Mouse (Mus musculus) common myeloid progenitor, adult 5-6 weeks (primary cell): ENCODE measurements around the gene Zdhhc14. TPM values are rescaled to one million over a fixed set of nuclear protein-coding genes. Genes with fewer than 3 reads are reported as not detected.

Experiments used
- ATAC-seq: replicated peaks from 2 replicates; pipeline ENCODE4 v1.8.0; 2016; ENCODE audit warnings: low read depth, mild to moderate bottlenecking, moderate TSS enrichment, inconsistent platforms; ENCODE audit not compliant: poor library complexity, severe bottlenecking
- total RNA-seq: library from RNA; stranded (forward); fragments of 200-1000, 187-1606 nt; gene quantifications from 2 replicates; pipeline ENCODE4 v1.2.3, GENCODE M21; 2017

The Zdhhc14 gene
- total RNA-seq, 1 experiment from 2014 or later: 5.5 TPM

DNA sequence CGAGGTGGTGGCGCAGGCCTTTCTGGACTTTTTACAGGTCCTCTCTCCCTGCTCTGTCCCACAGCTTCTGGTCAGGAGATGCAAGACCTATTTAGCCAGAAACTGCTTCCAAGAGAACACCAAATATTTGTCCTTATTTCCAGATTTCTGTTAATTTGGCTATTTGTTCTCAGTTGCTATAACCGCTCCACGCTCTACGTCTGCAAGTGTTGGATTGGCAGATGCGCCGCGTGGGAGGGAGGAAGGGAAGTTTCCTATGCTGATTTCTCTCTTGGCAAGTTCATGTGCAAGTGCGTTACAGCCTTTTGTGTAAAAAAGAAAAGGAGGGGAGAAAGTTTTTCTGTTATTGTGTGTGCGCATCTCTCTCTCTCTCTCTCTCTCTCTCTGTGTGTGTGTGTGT lies 58.1 kb downstream of the Zdhhc14 start:
- ATAC-seq: no peak

DNA sequence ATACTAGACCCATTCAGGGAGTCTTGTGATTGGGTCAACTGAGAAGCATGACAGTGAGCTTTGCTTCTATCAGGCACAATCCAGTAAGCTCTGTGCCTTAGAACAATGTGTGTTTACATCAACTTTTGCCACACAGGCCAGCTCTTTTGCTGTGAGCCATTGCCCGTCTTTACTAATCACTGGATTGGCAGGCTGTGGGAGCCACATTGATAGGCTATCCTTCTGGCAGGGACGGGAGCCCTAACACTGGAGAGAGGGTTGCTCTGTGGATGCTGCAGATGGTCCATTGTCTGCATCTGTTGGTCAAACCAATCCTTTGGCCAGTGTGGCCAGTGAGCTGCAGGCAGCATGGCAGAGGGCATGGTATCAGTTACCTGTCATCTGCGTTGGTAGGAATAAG lies 58.8 kb downstream of the Zdhhc14 start:
- no peak for ATAC-seq

DNA sequence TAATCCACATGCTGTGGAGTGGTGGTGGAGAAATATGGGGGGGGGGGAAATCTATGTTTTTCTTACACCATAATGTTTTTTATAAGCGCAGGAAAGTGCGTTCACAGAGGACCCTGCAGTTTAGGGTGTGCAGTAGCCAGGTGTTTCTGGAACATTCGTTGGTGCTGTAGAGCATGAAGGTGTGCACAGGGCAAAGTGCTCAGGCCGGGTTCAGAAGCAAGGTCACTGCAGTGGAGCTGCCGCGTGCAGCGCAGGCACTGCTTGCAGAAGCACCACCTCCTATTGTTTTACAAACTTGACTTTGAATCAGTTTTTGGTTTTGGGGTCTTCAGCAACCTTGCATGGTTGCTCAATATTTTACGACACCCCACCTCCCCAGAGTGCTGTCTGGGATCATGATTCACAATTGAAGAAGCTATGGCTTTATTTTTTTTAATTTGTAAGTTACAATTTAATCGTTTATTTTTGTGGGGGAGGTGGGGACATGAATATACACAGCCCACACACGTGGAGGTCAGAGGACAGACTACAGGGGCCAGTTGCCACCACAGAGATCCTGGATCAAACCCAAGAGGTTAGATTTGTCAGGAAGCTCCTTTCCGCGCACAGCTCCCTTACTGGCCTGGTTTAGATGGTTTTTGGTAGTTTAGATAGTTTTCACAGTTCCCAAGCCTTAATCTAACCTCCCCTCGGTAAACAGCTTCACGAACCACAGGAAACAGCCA lies 59.8 kb downstream of the Zdhhc14 start:
- ATAC-seq: no peak

DNA sequence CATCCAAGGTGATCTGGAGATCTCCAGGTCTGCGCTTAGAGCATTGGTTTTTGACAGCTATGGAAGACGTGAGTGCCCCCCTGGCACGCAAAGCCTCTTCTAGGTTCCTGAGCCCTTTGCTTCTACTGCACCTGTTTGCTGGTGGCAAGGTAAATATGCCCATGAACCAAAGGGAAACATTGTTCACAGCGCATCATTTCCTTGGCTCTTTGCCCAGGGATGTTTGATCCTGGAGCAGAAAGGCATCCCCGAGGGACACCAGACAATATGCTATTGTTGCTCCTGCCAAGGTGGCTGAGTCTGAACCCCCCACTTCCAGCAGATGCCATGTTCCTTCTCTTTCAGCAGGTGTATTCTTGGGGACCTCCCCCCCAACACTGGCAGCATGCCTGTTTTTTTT lies 61.2 kb downstream of the Zdhhc14 start:
- no peak for ATAC-seq

DNA sequence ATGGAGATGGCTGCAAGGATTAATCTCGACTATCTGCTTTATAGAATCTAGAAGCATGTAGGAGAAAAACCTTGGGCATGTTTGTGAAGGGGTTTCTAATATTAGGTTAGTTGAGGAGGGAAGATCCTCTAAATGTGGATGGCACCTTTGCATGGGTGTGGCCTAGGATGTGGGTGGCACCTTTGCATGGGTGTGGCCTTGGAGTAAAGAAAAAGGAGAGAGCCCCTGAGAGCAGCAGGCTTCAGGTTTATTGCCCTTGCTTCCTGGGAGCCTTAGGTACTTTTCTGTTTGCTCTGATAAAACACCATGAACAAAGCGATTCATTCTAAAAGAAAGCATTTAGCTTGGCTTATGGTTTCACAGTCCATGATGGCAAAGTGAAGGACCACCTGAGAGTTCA lies 62.2 kb downstream of the Zdhhc14 start:
- ATAC-seq: no peak

DNA sequence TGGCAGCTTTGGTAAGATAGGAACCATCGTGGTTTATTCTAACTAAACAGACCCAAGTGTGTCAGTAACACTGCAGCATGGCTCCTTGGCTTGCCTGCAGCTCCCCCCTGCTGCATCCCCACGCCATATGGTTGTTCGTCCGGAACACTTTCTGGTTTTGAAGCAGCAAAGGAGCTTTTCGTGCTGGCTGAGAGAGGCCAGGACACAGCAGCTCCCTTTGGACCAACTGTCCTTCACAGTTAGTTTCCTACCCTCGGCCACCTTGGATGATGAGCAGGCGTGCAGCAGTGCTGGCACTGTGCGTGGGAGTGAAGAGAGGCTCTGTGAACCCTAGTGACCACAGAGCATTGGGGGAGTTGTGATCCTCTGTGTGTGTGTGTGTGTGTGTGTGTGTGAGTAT lies 64.2 kb downstream of the Zdhhc14 start:
- no peak for ATAC-seq

DNA sequence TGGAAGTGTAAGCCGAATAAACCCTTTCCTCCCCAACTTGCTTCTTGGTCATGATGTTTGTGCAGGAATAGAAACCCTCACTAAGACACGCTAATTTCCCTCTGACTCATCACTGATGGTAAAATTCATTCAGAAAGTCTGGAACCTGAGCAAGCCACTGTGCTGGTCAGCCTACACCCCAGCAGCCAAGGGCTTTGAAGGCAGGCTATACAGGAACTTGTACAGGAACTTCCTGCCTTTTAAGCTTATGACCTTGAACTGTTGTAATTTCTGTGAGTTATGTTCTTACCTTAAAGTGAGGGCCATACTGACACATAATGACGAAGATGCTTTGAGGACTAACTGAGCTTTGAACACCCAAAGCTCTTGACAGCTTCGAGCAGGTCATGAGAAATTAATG lies 67.9 kb downstream of the Zdhhc14 start:
- no peak for ATAC-seq

DNA sequence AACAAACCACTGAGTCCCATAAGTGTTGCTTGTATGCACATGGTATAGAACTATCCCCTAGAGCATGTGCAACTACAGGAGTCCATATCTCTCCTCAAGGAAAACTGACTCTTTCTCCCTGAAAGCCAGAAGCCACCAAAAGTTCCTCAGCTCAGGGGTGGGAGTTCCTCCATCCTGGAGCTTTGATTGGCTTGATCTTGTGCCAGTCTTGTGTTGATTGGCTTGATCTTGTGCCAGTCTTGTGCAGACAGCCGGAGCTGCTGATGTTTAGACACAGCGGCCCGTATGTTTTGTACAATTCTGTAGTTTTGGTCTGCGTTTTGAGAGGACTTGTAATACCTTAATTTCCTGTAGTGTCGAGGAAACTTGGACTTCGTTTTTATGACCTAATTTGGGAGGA lies 70.8 kb downstream of the Zdhhc14 start:
- ATAC-seq: no peak

DNA sequence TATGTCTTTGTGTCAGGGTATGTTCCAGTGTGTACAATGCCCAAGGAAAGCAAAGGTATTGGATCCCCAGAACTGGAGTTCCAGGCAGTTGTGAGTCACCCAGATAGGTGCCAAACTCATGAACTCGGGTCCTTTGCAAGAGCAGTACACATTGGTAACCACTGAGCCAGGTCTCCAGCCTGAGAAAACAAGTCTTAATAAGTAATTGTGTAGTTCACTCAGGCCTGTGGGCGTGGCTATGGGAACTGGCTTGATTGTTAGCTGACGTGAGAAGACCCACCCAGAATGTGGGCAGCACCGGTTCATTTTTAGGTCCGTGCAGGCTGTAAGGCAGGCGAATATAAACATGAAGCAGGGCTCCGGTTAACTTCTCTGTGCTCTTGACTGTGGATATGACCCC lies 73.6 kb downstream of the Zdhhc14 start:
- no peak for ATAC-seq

DNA sequence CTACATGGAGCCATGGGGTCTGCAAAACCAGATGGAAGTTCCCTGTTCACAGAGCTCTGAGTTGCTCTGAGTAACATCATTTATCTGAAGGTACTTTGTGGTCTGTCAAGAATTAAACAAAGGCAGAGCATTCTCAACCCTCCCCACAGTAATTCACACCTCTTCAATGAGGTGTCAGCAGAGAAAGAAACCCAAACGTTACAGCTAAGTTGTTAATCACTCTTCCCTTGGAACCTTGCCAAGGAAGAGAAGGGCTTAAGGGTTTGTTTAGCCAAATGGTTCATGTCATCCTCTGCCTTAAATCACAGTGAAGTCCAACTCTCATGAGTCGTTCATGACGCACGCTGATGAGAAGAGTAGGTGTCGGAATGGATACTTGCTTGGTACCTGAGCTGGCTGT lies 75.6 kb downstream of the Zdhhc14 start:
- no peak for ATAC-seq

DNA sequence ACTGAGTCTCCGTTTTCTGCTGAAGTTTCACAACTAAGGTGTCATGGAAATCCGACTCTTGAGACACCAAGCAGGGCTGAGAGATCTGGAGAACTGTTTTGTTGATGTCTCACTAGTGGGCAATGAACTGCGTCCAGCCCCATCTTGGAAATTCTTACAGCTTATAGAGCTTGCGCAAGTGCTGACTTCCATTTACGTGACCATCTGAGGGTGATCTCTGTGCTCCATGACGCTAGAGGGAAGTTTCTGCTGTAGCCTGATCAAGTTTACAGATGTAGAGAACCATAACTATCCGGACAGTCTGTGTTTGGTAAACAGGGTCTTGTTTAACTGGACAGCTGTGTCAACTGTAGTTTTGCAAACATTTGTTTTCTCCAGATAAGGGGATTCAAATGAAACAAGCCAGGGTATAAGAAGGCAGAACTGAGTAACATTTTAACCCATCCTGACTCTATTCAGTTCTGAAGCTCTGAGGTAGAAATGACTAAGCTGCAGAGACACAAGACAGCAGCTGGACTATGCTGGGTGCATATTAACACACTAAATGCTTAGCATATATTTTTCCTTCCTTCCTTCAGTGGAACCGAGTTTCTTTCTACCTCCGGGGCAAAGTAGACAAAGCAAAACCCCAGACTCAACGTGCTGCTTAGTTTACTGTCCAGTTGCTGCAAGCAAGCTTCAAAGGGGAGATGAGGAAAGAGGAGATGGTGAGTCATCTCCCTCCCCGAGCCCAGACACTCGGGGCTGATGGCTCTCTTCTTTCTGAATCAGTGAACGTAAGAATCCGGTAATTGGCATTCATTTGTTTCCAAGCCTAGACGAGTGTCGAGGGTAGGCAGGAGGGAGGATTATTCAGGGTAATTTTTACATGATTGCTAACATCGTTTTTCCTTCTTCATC lies 77.0 kb downstream of the Zdhhc14 start:
- ATAC-seq: no peak

DNA sequence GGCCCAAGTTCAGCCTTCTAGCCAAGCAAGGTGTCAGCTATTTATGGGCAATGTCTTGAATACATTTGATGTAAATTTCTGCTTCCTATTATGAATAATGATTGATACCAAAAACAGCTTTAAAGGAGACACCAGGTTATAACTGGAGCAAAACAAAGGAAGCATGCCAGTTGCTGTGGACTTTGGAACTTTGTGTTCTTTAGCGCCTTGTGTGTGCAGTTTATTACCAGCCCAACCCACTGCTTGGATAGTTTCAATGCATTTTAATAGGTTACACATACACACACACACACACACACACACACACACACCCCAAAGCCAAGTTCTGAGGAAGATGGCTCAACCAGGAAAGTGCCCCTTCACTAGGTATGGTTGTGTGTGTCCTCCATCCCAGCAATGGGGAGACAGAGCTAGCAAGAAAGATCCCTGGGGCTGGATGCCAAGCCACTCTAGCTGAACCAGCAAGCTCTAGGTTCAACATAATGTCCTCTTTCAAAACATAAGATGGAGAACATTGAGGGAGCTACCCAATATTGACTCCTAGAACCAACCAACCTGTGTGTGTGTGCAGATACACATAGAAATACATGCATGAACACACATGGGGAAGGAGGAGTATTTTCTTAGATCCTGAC lies 79.9 kb downstream of the Zdhhc14 start:
- ATAC-seq: no peak

DNA sequence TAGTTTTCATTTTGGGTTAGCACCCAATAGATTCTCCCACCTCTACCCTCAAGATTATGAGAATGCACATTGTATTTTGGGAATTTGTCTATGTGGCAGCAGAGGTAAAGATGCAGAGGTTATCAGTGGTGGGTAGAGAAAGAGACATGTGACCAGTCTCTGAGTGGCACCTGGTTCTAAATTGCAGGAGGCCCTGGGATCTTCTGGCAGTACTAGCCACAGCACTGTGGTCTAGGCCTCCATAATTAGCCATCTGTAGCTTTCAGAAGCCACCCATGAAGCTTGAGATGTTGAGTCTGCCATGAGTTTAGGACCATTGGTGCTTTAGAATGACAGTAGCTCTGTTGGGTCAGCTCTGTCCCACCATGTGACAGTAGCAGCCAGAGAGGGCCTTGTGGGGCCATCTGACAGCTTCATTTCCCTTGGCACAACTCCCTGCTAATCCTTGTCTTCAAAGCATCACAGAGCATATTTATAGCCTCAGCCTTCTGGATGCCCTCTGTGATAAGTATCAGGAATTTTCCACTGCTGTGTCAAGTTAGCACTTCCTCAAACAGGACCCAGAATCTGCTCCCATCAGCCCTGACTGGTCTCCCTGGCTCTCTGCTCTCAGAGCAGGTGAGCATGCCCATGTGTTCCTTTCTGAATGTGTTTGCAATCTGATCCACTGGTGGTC lies 80.5 kb downstream of the Zdhhc14 start:
- ATAC-seq: no peak

DNA sequence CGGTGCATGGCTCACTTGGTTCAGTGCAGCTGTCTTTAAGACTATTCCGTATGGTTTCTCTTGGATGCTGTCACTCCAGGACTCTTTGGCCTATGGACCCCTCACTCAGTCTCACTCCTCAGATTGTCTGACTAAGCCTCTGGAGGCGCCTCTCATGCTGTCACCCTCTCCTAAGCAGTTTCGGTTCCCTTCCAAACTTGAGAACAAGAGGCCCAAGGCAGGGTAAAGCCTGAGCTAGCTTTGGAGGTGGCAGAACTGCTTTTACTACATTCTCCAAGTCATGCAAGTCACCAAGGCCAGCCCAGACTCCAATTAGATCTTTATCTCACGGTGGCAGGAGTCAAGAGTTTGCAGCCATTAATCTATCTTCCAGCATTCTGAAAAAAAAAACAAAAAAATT lies 82.3 kb downstream of the Zdhhc14 start:
- no peak for ATAC-seq

DNA sequence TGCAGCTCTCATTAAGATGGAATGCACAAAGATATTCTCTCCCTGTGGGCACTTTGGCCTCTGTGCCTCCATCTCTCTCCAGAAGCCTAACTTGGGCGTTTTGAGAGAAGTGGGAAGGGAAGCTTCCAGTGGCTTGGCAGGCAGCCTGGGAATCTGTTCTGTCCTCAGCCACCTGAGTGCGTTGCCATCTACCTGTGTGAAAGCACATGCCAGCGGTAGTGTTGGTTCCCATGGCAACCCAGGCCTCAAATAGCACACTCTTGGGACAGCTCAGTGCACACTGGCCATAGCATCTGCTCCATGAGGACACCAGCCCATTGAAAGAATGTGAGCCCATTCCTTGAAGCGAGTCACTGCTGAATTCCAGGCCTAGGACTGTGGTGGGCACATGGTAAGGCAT lies 83.2 kb downstream of the Zdhhc14 start:
- ATAC-seq: no peak

DNA sequence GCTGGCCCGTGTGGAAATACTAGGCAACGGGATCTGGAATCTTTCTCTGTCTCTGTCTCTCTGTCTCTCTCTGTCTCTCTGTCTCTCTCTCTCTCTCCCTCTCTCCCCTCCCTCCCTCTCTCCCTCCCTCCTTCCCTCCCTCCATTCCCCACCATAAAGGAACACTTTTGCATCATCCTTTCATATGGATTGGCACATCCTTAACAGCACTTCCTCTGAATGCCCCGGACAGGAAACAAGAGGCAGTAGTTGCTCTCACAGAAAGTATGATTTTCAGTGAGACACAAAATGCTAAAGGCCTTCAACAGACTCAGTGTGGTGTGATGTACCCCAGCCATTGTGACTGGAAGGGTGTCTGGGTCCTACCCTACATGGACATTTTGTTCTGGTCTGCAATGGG lies 89.9 kb downstream of the Zdhhc14 start:
- no peak for ATAC-seq

DNA sequence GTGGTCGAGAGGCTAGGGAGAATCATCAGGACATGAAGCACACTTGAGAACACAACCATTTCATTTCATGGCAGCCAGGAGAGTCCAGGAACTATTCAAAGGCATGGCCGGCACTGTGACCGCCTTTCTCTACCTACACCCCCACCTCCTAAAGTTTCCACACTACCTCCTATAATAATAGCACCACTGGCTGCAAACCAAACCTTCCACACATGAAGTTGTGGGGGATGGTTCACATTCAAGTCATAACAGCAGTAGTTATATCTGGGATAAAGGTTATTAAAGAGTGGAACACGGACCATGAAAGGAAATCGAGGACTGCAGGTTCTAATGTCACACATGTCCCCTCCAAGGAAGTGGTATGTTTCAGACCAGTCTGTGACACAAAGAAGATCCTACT lies 90.6 kb downstream of the Zdhhc14 start:
- ATAC-seq: no peak

DNA sequence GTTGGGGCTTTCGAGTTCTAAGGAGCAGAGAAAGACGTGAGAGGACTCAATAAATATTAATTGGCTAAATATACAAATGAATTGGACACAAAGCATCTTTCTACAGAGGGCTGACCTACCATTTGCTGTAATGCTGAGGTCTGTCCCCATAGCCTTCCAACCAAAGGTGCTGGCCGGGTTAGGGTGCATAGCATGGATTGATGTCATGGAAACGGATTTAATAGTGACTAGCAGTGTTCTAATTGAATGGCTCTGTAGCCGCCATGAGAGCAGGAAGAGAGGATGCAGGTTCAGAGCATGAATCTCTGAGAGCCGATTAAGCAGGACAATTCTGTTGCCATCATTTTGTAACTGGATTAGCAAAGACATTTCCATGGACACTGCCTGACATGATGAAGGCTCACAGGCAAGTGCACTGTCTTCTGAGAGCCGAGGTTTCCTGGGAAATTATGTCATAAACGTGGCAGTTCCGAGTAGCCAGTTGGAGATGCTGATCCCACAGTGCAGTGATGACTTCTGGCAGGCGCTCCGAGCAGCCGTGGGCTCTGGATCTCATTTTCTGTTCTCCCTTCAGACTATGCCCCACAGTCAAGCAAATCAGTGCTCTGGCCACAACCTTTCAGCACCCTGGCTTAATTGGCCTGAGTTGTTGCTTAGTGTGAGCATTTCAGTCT lies 91.3 kb downstream of the Zdhhc14 start:
- ATAC-seq: no peak

DNA sequence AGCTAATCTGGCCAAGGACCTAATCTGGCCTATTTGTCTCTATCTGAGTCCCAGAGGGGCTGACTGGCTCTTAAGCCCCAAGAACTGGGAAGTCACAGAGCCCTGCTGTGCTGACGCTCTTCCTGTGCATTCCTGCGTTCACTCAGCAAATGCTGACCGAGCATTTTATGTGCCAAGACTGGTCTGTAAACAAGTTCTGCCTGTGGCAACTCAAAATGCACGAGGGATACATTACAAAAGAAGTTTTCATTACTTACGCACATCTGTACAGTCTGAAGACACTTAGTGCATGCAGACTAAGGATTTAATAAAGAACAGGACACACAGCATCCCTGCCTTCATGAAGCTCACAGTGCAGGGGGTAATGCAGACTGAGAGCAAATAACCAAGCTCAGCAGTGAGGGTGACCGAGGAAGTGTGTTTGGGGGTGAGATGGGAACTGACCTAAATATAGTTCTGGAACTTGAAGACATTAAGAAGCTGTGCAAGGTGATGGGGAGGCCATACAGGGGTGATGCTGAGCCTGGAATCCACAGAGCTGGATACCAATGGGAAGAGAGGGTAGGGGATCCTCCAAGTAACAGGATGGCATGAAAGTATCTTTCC lies 99.3 kb downstream of the Zdhhc14 start:
- ATAC-seq: no peak

DNA sequence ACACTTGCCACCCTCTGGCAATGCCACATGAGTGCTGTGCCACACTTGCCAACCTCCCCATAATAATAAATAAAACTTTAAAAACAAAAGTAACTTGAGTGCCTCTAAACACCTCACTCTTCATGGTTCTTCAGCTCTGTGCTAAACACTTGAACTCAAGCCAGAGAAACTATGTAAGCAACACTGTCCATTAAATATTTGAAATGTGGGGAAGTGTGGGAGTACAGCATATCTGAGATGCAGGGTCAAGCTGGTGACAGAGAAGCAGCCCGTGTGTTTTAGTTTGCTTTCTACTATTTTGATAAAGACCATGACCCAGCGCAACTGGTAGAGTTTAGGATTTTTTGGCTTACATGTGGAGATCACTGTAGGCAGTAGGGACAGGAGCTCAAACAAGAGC lies 100.7 kb downstream of the Zdhhc14 start:
- no peak for ATAC-seq
